Mouse (Mus musculus) yolk sac, embryonic 10.5 days (tissue): ENCODE measurements around the gene Slc22a18.

ENCODE experiments used
- DNase-seq: peaks from one replicate; pipeline ENCODE4 v3.0.0-alpha.2; 2017; ENCODE audit warnings: low spot score

The Slc22a18 gene

GRCm38 (mm10) chr7:143473347-143474101 is at the start of gene Slc22a18:
TSS of gene Slc22a18 (plus strand) at chr7:143473736.
- DNase-seq: no peak

DNA sequence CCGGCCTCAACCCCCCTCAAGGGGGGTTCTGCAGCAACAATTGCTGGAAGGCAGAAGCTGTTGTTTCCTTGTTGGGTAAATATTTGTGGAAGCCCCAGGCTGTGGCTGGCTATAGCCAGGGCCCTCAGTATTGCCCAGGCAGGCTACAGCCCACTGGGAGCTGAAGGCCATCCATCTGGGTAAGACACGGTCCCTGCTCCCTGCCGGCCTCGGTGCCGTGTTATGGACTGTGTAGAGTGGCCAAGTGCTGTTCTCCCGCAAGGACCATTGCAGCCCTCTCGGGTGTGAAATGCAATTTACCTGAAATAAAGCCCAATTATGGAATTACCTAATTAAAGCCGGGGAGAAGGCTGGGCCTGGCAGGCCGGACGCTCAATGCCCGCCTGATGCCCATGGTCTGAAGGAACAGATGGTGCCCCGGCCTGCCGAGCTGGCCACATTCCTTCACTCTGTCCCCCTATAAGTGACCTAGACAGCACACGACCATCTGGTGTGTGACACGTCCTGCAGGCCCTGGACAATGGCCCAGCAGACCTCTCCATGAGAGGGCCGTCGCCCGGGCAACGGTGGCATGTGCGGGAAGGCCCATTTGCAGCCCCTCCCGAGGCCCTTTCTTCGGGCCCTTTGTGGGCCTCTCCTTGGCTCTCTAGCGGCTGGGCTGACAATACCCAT is 45.3 kb upstream of the Slc22a18 start:
- no peak for DNase-seq

DNA sequence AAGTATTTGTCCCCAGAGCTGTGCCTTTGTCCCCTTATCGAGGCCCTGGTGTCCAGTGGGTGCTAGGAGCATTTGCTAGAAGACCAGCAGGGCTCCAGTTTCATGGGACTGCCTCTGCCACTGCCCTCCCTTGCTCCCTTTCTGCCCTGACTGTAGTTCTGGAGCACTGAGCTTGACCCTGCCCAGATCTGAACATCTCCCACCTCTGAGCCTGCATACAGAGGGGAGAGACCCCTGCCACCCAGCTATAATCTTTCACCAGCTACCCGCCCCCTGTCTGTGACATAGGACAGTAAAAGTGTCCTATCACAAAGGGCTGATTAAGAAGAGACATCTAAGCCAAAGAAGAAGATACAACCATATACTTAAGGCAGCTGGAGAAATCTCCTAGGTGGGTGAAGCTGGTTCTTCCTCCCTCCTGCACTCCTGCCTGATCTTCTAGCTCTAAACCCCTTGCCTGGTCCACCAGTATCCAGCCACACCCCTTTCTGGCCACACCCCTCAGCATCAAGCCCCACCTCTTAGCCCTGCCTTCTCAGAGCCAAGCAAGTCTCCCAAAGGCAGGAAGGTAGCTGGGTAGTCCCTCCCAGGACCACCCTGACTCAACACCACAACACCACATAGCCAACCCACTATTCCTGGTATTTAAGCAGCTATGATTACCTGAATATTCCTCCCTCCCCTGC is 44.6 kb upstream of the Slc22a18 start:
- DNase-seq: no peak

- no peak for DNase-seq
Measured at GRCm38 (mm10) chr7:143432631-143433030, 40.9 kb upstream of the Slc22a18 start.

DNA sequence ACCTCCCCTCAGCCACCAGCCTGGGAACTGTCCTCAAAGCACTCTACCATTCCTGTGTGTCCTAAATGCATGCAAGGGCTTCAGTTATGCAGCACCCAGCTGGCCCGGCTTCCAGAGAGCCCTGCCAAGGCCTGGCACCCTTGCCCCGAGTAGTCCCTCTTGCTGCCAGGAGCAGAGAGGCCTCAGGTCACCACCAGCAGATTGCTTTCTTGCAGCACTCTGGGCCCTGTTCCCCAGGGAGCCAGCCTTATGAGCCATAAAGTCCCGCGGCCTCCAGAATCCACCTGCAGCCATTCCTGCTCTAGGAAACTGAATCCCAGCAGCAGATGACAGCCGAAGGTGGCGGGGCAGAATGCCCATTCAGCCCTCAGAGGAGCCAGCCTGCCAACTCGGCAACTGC is 40.2 kb upstream of the Slc22a18 start:
- DNase-seq: no peak

DNA sequence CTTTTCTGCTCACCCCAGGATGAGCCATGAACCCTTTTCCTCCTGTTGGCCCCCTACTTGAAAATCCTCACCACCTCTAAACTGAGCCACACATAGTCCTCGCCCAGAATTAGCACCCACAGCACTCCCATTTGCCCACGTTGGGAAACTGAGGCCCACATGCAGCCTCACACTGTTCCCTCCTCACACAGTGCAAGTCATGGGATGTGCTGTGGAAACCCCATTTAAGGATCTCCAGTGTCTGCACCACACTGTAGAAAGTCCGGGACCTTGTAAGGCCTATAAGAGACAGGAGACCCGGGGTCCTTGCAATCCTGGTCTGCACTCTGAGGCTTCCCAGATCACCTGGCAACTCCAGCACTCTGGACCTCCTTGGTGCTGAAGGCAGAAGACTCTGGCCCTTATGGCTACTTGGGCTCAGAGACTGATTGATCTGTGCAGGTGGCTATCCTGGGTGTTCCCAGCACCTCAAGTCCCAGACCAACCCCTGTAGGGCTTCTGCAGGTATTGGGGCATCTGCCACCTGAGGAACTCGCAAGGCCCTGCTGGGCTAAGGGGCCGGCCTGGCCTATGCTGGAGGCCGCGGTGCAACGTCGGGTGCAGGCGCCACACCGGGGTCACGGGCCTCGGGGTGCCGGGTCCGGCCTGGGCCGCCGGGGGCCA is 36.2 kb upstream of the Slc22a18 start:
- DNase-seq: no peak

GRCm38 (mm10) chr7:143437894-143438581 is 35.5 kb upstream of the Slc22a18 start:
- DNase-seq: peak; percentile 41

DNA sequence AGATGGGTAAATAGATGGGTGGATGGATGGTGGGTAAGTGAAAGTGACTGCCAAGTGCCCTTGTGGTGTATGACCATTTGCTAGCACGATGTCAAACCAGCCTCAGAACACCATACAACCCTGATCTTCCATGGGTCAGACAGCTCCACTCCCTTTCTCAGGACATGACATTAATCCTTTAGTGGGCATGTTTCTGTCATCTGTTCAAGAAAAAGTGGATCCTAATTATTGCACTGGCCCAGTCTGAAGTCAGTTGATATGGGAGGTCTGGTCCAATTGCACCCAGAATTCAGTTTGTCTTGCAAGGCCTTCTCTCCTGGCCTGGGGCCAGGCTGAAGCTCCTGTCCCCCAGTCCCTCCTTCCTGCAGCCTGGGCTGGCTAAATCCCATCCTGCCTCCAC is 34.6 kb upstream of the Slc22a18 start:
- DNase-seq: no peak

DNA sequence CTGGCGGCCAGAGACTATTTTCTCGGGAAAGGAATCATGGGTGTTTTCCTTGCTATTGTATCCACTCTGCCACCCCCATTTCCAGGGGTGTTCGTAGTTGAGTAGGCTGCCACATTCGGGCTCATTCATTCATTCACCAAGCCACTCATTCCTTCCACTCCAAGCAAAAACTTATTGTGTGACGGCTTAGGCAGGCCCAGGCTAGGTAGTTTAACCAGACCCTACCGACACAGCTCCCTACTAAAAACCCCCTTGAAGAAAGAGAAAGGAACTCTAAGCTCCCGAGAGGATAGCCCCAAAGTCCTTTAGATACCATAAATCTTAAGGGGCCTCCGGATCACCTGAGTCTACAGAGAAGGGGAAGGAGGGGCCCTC is 29.0 kb upstream of the Slc22a18 start:
- no peak for DNase-seq

- no peak for DNase-seq
Measured at GRCm38 (mm10) chr7:143444955-143445648, 28.4 kb upstream of the Slc22a18 start.

DNA sequence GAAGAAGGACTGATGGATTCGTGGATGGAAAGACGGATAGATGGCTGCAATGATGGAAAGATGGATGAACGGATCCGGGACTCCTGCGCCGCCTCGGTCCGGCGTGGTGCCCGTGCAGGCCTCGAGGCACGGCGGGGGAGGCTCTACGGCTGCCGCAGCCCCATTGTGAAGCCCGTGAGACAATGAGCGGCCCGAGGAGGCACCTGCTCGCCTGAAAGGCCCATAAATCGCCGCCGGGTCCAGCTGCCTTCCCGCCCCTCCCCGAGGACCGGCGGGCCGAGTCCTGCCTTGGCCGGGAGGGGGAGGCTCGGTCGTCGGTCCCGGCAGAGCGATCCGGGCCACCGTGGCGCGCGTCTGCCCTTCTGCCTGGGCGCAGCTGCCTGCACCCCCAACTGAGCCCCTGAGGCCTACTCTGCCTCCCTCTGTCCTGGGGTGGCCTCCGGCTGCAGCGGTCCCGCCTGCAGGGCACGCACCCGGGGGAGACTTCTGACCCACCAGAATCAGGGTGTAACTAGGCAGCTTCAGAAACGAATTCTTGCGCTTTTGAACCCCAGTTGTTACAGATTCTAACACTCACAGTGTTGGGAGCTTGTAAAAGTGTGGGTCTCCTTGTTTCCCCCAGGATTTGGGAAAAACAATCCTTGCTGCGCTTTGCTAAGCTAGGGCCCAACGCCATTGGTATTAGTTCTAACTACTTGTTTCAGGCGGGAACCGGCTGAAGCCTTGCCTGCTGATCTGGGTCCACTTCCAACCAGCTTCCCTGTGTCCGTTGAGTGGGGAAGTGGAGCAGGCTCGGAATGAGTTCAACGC is 27.7 kb upstream of the Slc22a18 start:
- DNase-seq: no peak

- no peak for DNase-seq
Measured at GRCm38 (mm10) chr7:143447130-143447529, 26.4 kb upstream of the Slc22a18 start.

- no peak for DNase-seq
Measured at GRCm38 (mm10) chr7:143458963-143459331, 14.6 kb upstream of the Slc22a18 start.

DNA sequence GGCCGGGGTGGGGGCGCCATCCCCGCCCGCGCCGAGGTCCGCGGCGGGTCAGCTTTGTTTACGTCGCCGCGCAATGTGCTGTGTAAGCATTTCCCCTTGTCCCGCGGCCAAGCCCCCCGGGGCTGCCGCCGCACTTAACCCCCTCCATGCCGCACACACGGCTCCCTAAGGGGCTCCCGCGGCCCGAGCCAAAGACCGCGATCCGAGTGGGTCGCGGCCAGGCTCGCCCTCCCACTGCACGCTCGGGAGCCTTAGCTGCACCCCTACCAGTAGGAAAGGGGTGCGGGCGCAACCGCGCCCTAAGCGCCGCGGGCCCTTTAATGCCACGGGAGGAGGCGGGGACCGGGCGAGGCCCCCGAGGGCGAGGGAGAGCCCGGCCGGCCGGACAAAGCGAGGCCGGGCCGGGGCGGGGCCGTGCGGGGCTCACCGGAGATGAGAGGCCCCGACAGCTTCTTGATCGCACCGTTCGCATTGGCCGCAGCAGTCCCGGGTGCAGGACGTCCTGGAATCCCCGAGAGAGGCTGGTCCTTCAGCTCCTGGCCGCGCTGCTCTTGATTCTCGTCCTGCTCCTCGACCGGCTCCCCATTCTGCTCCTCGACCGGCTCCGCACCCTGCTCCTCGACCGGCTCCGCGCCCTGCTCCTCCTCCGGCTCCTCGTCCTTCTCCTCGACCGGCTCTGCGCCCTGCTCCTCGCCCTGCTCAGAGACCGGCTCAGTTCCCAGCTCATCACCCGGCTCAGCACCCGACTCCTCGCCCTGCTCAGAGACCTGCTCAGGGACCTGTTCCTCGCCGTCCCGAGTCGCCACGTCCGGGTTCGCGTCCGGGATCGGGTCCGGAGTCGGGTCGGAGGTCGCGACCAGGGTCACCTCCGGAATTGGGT is 14.0 kb upstream of the Slc22a18 start:
- no peak for DNase-seq

DNA sequence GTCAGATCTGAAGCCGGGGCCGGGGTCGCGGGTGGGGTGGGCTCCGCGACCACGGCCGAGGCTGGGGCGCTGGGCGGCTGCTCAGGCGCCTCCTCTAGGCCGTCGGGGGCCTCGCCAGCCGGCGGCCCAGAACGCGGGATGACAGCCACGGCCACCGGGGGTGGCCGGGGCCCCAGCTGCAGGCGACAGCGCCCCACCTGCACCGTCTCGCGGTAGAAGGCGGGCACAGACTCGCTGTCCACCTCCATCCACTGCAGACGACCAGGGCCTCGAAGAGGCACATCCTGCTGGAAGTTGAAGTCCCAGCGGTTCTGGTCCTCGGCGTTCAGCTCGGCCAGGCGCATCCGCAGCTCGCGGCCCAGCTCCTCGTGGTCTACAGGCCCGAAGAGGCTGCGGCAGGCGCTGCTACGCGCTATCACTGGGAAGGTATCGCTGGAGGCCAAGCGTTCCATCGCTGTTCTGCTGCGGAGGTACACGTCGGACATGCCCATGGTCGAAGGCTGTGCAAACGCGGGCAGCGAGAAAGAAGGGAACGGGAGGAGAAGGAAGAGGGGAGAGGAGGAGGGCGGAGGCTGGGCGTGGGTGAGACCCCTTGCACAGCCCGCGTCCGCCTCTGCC is 13.2 kb upstream of the Slc22a18 start:
- DNase-seq: no peak

DNA sequence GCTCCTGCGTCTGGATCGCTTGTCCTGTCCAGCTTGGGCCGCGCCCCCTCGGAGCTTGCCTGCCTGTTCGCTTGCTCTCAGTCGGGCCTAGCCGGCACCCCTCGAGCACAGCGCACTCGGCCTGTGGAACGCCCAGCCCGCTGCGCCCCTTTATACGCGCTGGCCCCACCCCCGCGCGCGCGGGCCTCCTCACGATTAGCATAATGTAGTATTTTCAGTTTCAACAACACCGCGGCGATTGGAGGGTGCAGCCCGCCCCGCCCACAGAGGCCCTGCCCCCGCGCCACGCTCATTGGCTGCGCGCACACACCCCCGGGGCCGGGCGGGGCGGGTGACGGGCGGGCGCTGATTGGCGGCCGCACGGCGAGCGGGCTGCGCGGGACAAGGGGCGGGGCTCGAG is 12.7 kb upstream of the Slc22a18 start, which contains the start of gene Cdkn1c:
Gene Cdkn1c (minus strand): TSS at position 177 of the 400 bp plus-strand sequence.
- DNase-seq: peak; percentile 93

GRCm38 (mm10) chr7:143461294-143461870 is 12.2 kb upstream of the Slc22a18 start:
- DNase-seq: peak; percentile 65

GRCm38 (mm10) chr7:143461920-143462319 is 11.6 kb upstream of the Slc22a18 start:
- DNase-seq: no peak

GRCm38 (mm10) chr7:143462516-143462915 is 11.0 kb upstream of the Slc22a18 start:
- DNase-seq: no peak
